ENCODE assay signal across 7 mouse cellular contexts in the genomic region with DNA sequence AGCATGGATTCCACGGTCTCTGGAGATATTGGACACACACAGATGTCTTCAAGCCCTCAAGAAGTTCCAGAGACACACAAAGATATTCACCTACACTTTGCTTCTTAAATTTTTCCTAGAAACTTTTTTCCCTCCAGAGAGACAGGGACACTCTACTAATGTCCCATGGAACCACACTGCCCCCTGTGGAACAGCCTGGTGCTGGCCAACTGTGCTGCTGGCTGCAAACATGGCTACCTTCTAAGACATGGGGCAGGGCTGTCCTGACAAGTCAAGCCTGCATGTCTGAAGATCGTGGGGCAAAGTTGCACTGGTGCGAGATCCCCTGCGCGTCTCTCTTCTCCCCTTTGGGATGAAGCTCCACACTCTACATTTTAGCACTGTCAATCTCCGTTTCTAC.
DNase-seq lines count a peak whose midpoint lies in the region.

No protein-coding gene starts in this region.

- DNase-seq in R1 (ENCODE audit: low read depth, low spot score), result peak; percentile 78
- peak; percentile 4 for DNase-seq in c-Kit-positive CD71-positive TER-119-negative erythroid progenitor cells, embryonic 14.5 days (ENCODE audit: low read depth)
- DNase-seq in frontal cortex, adult 2 months (ENCODE audit: extremely low spot score in 1 of 2, low spot score in 1 of 2), result peak; percentile 37 to 83
- DNase-seq in heart, postnatal 4 days, result peak; percentile 93
- peak; percentile 51 to 87 for DNase-seq in layer of hippocampus, postnatal 25 days (ENCODE audit: extremely low spot score in 1 of 2, low spot score in 1 of 2)
- DNase-seq in lung, postnatal 4 days, result peak; percentile 81 to 87
- DNase-seq in testis, postnatal 10 days (ENCODE audit: low spot score), result peak; percentile 94

Comparison
In these comparisons a context has a peak if more than half of its experiments do, and no peak if none do; other contexts are left out.
1. Peak in every context shown above with its lines: DNase-seq.
2. DNase-seq: peak in every context shown above with its lines; median percentile 94 in testis, postnatal 10 days; 93 in heart, postnatal 4 days; 84 in lung, postnatal 4 days; 78 in R1; 69 in layer of hippocampus, postnatal 25 days; 60 in frontal cortex, adult 2 months; 4 in c-Kit-positive CD71-positive TER-119-negative erythroid progenitor cells, embryonic 14.5 days.